Mouse (Mus musculus): ENCODE measurements around the gene Crb3.
A peak's percentile ranks its signal among the peaks of the same experiment; 100 is the strongest.

Crb3 gene

DNA sequence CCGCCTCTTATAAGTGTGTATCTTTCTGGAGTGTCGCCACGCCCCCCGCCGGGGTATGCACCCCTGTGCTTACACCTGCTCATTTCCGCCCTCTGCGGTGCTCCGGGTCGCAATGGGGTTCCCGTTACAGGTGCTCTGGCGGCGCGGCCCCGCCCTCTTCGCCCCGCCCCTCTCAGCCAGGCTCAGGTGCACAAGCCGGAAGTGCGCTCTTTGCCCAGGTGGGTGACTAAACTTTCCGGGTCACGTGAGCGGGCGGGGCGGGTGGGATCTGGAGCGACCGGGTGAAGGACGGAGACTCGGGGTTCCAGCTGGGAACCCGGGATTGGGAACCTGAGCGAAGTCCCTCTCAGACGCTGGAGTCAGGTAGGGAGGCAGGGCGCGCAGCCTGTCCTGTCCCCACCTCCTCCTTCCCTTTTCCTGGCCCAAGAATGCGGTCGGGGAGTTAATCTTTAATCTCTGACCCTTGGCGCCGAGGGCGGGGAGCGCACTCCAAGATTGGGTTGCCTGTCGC lies 3.2 kb downstream of the Crb3 start:
- DNase-seq (ENCODE audit: low read depth, low spot score): no peak

DNA sequence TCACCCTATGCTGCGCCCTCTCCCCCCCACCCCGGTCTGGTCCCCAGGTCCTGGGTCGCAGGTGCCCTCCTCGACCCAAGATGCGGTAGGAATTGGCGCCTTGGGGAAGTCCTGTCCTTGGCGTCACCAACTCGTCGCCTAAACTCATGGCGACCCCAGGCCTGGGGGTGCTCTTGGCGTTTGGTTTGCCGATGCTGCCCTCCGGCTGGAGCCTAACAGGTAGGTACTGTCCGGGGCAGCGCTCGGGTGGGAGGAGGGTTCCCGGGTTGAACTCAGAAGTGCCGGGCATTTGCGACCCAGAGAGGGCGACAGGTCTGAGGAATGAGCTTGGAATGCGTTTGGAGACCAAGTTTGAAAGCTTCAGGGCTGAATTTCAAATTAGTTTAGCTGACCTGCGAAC lies 3.6 kb downstream of the Crb3 start:
- no peak for DNase-seq (ENCODE audit: low read depth, low spot score)

DNA sequence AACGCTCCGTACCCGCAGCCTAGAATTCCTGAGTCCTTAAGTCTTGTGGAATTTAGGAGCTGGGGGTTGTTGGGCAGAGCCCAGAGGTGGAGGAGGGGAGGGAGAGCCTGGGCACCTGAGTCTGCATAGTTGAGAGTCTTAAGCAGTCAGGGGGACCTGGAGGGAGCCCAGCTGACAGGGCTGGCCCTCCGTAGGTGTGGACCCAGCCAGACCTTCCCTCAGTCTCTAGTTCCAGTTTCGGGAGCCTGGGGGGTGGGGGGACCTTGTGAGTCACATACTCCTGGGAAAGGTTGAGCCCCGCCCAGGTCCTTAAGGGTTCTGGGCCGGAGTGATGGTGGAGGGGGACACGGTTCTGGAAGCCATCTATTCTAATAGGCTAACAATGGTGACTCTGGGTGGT lies 4.1 kb downstream of the Crb3 start:
- no peak for DNase-seq (ENCODE audit: low read depth, low spot score)

DNA sequence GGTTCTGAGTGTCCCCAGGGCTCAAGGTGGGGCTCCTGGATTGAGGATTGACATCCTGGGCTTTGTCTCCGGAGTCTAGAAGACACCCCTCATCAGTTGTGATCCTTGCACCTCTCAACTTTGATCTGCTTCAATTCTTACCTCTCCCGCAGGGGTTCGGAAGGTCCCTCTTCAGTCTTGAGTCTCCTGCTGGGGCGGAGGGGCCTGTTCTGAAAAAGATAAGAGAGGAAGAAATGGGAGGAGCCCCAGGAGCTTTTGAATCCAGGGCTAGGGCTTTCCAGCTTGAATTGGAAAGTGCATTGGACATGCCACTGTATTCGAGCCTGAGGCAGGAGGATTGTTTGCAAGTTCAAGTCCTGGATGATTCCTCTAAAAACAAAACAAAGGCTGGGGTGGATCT lies 8.0 kb downstream of the Crb3 start:
- no peak for DNase-seq (ENCODE audit: low read depth, low spot score)

DNA sequence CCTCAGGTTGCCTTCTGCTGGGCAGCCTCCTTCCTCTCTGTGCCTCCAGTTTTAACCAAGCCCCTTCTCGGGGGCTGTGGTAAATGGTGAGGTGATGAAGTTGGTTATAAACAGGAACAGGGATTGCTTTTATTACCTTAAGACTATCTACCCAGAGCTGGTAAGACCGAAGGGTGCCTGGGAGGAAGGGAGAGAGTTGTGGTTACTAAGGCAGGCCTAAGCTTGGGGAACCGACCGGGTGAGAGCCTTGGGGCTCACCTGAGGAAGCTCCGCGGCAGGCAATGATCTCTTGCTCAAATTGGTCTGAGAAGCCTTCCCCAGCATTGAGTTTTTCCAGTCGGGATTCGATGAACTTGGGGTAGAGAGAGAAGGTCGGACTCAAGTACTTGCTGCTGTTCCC lies 11.4 kb downstream of the Crb3 start:
- DNase-seq (ENCODE audit: low read depth, low spot score): no peak

DNA sequence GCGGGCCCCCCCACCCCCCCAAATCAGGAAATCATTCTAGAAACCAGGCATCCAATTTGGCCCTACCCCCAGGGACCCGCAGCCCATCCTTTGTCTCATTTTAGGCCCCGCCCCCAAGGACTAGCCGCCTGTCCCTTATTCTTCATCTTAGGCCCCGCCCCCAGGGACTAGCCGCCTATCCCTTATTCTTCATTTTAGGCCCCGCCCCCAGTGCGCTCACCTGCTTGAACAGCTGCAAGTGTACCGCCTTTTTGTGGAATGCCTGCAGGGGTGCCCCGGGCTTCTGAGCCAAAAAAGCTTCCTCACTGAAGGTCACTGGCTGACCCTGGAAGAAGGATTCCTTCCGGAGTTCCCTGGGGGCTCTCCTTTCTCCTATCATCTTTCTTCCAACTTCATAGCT lies 11.8 kb downstream of the Crb3 start:
- no peak for DNase-seq (ENCODE audit: low read depth, low spot score)

DNA sequence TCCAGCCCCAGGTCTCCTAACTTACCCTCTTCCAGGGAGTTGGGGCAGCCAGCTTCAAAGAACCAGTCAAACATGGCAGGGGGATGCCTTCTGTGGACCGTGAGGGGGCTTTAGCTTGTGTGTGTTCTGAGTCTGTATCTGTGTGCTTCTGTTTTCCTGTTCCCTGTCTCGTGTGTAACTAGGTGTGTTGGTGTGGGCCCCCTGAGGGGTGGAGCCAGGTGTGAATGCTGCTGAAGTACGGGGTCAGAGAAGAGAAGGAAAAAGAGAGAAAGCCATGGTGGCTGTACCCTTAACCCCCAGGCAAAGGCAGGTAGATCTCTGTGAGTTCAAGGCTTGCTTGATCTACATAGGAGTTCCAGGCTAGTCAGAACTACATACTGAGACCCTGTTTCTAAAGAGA lies 18.0 kb downstream of the Crb3 start:
- DNase-seq (ENCODE audit: low read depth, low spot score): no peak

DNA sequence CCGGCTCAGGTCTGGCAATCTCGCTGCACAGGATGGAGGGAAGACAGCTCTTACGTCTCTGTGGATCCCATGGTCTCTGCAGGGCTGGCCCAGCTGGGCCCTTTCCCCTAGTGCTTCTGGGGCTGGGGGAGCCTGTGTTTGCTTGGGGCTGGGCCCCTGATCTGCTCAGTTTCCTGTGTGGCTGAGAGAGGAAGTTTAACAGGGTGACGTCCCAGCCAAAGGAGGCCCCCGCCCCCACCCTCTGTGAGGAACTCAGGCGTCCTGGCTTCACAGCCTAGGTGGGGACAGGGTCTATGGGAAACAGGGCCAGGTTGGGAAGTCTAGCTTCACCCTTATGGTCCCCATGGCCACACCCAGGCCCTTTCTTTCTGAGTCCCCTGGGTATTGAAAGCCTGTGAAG lies 19.4 kb downstream of the Crb3 start, which contains the start of gene Dennd1c:
Gene Dennd1c, minus strand, starts transcription at position 179 of the 400 bp plus-strand sequence.
- DNase-seq (ENCODE audit: low read depth, low spot score): no peak

DNA sequence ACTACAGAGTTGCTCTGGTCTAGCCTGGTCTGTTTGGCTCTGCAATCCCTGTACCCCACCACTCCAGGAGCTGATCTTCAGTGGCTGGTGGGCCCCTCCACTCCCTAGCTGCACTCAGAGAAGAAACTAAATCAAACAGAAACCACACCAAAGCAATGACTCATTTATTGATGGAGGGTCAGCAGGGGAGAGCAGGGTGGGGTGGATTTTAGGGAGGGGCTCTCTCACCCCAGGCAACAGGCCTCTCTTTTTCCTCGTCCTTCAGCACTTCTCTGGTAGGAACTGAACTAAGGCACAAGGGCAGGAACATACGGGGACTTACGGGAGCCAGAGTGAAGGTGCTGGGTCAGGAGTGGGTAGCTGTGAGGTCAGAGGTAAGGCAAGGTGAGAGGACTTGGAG lies 21.0 kb downstream of the Crb3 start:
- no peak for DNase-seq (ENCODE audit: low read depth, low spot score)

DNA sequence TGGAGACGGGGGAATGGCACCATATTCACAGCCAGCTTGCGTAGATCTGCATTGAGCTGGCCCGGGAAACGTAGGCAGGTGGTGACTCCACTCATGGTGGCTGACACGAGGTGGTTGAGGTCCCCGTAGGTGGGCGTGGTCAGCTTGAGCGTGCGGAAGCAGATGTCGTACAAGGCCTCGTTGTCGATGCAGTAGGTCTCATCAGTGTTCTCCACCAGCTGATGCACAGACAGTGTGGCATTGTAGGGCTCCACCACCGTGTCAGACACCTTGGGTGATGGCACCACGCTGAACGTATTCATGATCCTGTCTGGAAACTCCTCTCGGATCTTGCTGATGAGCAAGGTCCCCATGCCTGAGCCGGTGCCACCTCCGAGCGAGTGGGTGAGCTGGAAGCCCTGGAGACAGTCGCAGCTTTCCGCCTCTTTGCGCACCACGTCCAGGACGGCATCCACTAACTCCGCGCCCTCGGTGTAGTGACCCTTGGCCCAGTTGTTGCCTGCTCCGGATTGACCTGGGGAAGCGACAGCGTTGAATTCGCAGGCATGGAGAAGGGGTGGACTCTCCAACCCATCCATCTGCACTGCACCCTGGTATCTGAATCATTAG lies 22.4 kb downstream of the Crb3 start:
- no peak for DNase-seq (ENCODE audit: low read depth, low spot score)

DNA sequence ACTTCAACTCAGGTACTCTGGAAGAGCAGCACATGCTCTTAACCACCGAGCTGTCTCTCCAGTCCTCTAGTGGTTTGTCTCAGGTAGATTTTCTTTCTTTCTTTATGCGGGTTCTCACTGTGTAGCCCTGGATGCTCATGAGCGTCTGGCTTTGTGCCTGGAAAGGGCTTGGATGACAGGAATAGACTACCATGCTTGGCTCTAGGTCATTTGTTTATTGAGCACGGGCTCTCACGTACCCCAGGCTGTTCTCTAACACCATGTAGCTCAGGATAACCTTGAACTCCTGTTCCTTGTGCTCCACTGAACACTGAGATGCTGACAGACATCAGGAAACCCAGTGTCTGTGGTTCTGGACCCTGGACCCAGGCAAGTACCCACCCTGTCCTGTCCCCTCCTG lies 23.6 kb downstream of the Crb3 start:
- DNase-seq (ENCODE audit: low read depth, low spot score): peak; percentile 90

DNA sequence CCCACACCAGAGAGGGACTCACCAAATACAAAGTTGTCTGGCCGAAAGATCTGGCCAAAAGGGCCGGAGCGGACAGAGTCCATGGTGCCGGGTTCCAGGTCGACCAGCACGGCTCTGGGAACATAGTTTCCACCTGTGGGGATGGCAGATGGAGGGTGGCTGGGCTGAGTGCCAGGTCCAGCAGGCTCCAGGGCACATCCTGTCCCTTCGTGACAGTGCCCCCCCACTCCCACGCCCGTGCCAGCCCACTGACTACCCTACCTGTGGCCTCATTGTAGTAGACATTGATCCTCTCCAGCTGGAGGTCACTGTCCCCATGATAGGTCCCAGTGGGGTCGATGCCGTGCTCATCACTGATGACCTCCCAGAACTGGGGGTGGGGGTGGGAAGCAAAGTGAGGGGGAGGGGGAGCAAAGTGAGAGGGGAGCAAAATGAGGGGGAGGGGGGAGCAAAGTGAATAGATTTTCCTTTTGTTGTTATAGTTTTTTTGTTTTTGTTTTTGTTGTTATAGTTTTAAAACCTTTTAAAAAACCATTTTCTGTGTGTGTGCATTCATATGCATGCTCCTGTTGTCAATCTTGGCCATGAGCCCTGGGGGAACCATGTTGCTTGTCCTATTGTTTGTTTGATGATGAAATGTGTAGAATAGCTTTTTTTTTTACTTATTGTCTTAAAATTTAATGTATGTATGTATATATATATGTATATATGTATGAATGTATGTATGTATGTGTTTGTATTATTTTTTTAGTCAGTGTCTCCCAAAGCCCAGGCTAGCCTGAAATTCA lies 27.3 kb downstream of the Crb3 start:
- peak; percentile 95 for DNase-seq (ENCODE audit: low read depth, low spot score)

DNA sequence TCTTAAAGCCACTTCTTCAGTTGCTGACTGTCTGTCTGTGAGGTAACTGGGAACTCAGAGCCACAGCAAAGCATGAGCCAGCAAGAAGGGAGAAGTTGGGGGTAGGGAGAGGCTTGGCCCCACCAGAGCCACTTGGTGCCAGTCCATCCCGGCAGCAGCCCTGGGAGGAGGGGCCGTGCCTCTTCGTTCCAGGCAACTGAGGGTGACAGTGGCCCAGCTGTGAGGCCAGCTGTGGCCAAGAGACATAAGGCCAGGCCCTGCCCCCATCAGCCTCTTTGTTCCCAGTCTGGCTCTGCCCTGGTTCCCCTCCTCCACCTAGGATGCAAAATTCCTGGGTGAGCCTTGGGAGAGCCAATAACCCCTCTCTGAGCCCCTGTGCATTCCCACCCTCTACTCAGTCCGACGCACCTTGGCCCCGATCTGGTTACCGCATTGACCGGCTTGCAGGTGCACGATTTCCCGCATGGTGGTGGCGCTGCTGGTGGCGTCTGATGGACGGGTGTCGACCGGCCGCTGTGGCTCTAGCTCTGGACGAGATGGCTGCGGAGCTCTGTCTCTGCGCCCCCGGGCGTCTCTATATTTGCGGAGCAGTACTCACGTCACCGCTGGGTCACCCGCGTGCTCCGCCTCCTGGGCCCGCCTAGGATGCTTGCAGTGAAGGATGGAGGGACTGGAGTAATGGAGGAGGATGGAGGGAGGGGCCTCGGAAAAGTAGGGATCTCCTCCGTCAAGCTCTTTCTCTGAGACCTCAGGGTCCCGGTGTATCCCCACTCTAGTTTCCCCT lies 28.3 kb downstream of the Crb3 start, which contains the start of gene Tubb4a:
Gene Tubb4a, minus strand, starts transcription at position 734 of the 784 bp plus-strand sequence.
- DNase-seq (ENCODE audit: low read depth, low spot score): peak; percentile 98

DNA sequence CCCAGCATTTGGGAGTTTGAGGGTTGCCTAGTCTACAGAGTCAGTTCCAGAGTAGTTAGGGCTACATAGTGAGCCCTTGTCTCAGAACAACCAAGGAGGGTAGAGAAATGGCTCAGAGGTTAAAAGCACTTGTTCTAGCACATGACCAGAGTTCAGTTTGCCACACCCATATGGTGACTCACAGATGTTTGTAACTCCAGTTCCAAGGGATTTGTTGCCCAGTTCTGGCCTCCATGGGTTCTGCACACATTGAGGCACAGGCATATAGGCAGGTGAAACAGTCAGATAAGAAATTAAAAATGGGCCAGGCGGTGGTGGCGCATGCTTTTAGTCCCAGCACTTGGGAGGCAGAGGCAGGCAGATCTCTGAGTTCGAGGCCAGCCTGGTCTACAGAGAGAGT lies 35.3 kb downstream of the Crb3 start:
- no peak for DNase-seq (ENCODE audit: low read depth, low spot score)

DNA sequence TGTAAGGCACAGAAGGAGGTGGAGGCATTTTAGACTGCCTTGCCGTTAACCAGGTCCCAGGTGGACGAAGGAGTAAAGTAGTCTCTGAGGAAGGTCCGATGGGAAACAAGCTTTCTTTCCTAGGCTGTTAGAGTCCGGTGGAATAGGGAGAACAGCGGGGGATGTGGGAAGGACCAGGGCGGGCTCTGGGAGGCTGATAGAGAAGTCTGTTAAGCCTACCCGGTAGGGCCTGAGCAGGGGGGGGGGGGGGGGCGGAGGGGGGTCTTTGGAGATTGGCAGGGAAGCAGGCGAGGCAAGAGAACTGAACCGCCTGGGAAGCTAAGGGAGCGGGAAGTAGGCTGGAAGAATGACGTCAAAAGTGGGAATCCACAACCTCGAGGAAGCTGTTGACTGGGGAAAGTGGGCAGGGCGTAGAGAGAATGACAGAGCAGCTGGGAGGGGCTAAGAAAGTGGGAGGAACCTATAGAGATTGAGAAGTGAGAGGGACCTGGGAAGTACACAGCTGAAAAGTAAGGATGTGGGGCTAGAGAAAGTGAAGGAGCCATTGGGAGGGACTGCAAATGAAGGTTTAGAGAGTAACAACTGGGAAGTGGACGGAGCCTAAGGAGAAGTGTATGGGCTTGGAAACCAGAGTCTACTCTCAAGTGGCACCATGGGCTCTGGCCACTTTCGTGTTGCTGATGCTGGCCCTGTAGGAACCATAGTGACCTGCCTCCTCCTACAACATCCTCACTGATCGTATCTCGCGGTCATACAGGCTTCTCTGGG lies 37.1 kb downstream of the Crb3 start:
- peak; percentile 71 for DNase-seq (ENCODE audit: low read depth, low spot score)

DNA sequence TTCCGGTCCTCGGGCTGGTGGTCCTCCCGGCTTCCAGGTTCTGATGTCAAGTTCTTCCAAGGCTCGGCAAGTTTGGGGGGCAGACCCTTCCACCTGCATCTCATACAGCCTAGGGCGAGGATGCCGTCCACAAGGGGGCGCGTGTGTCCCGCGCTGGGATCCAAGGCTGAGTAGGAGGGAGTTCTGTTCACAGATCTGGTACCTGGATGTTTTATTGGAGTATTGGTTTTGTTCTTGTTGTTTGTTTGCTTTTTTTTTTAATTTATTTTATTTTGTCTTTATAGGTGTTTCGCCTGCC lies 37.7 kb downstream of the Crb3 start:
- peak; percentile 83 for DNase-seq (ENCODE audit: low read depth, low spot score)

DNA sequence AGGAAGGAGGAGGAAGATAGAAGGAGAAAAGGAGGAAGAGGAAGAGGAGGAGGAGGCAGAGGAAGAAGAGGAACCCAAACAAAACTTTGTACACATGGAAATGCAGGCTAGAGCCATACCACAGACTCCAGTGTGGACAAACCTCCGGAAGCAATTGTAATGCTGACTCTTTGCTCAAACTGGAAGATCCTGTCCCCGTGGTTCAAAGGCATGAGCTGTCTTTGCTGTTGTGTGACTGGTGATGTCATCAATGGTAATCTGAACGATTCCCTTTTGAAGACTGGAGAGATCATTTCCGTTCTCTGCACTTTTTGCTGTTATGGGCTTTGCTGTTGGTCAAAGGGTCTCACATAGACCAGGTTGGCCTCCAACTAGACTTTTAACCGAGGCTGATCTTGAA lies 39.4 kb downstream of the Crb3 start:
- DNase-seq (ENCODE audit: low read depth, low spot score): no peak

DNA sequence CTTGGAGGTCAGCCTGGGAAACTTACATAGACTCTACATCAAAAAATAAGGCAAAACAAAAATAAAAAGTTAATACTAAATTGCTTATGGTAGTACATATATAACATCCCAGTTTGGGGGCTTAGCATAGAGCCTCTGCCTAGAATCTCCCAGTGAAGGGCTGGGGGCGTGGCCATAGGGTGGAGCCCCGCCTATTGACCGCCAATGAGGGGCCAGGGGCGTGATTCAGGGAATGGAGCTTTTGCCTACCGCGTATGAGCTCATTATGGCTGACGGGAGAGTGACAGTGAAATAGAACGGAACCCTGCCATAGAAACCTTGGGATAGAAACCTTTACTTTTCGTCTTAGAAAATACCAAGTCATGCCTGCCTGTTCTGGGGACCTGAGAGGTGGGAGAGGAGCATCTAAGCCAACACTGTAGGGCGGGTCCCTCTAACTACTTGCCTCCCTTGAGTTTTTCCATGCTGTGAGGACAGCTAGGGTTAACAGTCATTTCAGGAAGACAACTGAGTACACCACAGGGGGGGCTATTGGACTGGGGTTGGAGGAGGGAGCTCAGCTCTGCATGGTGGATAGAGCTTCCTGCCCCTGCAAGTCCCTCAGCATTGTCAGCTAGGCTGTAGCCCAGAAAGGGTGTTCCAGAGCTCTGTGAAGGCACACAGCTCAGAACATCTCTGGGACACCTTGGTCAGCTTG lies 40.9 kb downstream of the Crb3 start:
- no peak for DNase-seq (ENCODE audit: low read depth, low spot score)

DNA sequence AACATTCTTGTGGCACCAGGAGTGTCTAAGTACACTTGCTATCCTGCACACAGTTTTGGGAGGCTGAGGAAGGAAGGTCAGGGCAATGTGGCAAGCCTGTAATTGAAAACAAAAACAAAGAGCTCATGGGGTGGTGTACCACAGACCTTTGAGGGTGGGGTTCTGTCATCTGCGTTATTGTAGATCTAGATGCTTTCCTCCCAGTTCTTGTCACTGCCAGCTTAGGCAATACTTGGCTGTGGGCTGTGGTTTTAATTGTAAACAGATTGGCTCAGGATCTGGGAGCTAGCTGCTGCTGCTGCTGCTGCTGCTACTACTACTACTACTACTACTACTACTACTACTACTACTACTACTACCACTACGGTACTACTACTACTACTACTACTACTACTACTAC lies 43.4 kb downstream of the Crb3 start:
- no peak for DNase-seq (ENCODE audit: low read depth, low spot score)

DNA sequence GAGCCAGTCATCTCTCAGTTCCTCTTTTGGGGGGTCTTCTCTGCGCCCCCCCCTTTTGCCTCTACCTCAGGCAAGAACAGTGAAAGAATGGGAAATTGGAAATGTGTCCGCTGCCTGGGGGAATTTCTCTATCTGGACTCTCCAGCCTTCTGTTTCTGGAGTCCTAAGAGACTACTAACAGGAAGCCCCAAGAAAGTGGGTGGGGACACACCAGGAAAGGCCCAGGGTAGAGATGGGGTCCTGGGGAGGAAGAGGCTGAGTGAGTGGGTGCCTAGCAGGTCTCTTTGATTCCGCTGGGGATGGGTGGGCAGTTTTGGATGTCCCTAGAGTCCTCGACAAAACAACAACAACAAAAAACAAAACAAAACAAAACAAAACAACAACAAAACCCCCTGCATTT lies 45.6 kb downstream of the Crb3 start:
- no peak for DNase-seq (ENCODE audit: low read depth, low spot score)
